Mouse (Mus musculus): ENCODE measurements around the gene Dusp2. TPM values are rescaled to one million over a fixed set of nuclear protein-coding genes. Genes with fewer than 3 reads are reported as not detected.

The Dusp2 gene
- total RNA-seq, 2 experiments from 2014 or later = 8.5 to 8.9 TPM

GRCm38 (mm10) chr2:127322671-127323285 lies 13.2 kb upstream of the Dusp2 start:
- DNase-seq = no peak
- intact Hi-C loops (cut with DNase I) = no loop called here

- DNase-seq = no peak
- intact Hi-C loops (cut with DNase I) = no loop called here
These were observed 12.3 kb upstream of the Dusp2 start for GRCm38 (mm10) chr2:127323667-127324066.

- no peak for DNase-seq
- intact Hi-C loops (cut with DNase I) = no loop called here
These were observed 11.5 kb upstream of the Dusp2 start for GRCm38 (mm10) chr2:127324456-127324855.

GRCm38 (mm10) chr2:127328090-127328851 lies 7.7 kb upstream of the Dusp2 start:
- intact Hi-C loops (cut with DNase I) = no loop called here
- no peak for DNase-seq

GRCm38 (mm10) chr2:127332807-127333570 lies 3.0 kb upstream of the Dusp2 start:
- intact Hi-C loops (cut with DNase I) = no loop called here
- DNase-seq = no peak

GRCm38 (mm10) chr2:127333945-127334603 lies 1.9 kb upstream of the Dusp2 start:
- intact Hi-C loops (cut with DNase I) = no loop called here
- no peak for DNase-seq

- intact Hi-C loops (cut with DNase I) = no loop called here
These were observed 849 bp upstream of the Dusp2 start for GRCm38 (mm10) chr2:127335078-127335541.

GRCm38 (mm10) chr2:127336497-127336832 lies 506 bp downstream of the Dusp2 start:
- no peak for DNase-seq
- intact Hi-C loops (cut with DNase I) = no loop called here

More at GRCm38 (mm10) chr2:127335078-127335541, 849 bp upstream of the Dusp2 start:
- no peak for DNase-seq

GRCm38 (mm10) chr2:127336885-127337284 lies 926 bp downstream of the Dusp2 start:
- no peak for DNase-seq
- intact Hi-C loops (cut with DNase I) = no loop called here

- intact Hi-C loops (cut with DNase I) = no loop called here
- peak; percentile 51 for DNase-seq
These were observed 1.6 kb downstream of the Dusp2 start for GRCm38 (mm10) chr2:127337531-127337930.

- intact Hi-C loops (cut with DNase I) = no loop called here
- no peak for DNase-seq
These were observed 2.1 kb downstream of the Dusp2 start for GRCm38 (mm10) chr2:127338012-127338411.

GRCm38 (mm10) chr2:127338416-127338815 lies 2.5 kb downstream of the Dusp2 start, which contains the start of gene Astl:
Astl (plus strand) TSS chr2:127338639.
- intact Hi-C loops (cut with DNase I) = no loop called here
- no peak for DNase-seq

GRCm38 (mm10) chr2:127338833-127339232 lies 2.9 kb downstream of the Dusp2 start:
- no peak for DNase-seq
- intact Hi-C loops (cut with DNase I) = no loop called here

- no peak for DNase-seq
- intact Hi-C loops (cut with DNase I) = no loop called here
These were observed 3.3 kb downstream of the Dusp2 start for GRCm38 (mm10) chr2:127339262-127339661.

- DNase-seq = peak; percentile 67
- intact Hi-C loops (cut with DNase I) = no loop called here
These were observed 5.2 kb downstream of the Dusp2 start for GRCm38 (mm10) chr2:127341159-127341558.

- intact Hi-C loops (cut with DNase I) = no loop called here
These were observed 10.4 kb downstream of the Dusp2 start for GRCm38 (mm10) chr2:127346334-127346733.

GRCm38 (mm10) chr2:127347147-127347985 lies 11.4 kb downstream of the Dusp2 start:
- intact Hi-C loops (cut with DNase I) = no loop called here
- no peak for DNase-seq

More at GRCm38 (mm10) chr2:127346334-127346733, 10.4 kb downstream of the Dusp2 start:
- DNase-seq = no peak

- intact Hi-C loops (cut with DNase I) = no loop called here
- no peak for DNase-seq
These were observed 17.9 kb downstream of the Dusp2 start for GRCm38 (mm10) chr2:127353881-127354280.

- intact Hi-C loops (cut with DNase I) = loop anchor here (2.0 to 5.0 kb wide), 2 partner anchors 68 to 195 kb away; no protein-coding TSS in a partner anchor
- peak; percentile 91 for DNase-seq
These were observed 26.7 kb downstream of the Dusp2 start, which contains the start of gene Adra2b for GRCm38 (mm10) chr2:127362459-127363281. Adra2b (plus strand) TSS chr2:127363208.

Data from left cerebral cortex, postnatal 4 days (tissue).